Mouse (Mus musculus) lung, postnatal 0 days (tissue): ENCODE measurements around the gene Kcnh5.

Experiments used
- CTCF ChIP-seq: IDR thresholded peaks from 2 replicates; pipeline ENCODE4 v1.5.1; 2016; ENCODE audit warnings: antibody characterized with exemption, mild to moderate bottlenecking
- EP300 ChIP-seq: IDR thresholded peaks from 2 replicates; pipeline ENCODE4 v1.6.1; 2016; ENCODE audit warnings: antibody characterized with exemption, mild to moderate bottlenecking, control low read depth

DNA sequence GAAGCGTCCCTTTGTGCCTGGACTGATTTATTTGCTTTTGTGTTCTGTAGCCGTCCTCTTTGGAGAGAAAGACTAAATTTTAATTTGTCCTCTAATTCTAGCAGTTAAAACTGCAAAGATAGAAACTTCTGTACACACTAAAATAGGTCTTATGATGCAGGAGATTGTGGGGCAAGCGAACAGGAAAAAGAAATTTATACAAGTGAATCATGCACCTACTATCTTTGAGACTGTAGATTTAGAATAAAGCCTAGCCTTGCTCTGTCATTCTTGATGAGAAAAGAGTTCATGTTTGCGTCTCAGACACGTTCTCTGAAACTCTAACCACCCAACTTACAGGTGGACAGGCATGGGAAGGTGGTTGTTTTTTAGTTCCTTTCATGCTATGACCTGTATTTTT, 140.4 kb downstream of the Kcnh5 start:
- TF ChIP-seq CTCF, result no peak
- TF ChIP-seq EP300, result no peak
